Mouse (Mus musculus) urinary bladder, postnatal 25 days (tissue): ENCODE results near the gene Syt16.

ENCODE experiments used
- DNase-seq: peaks from one replicate; pipeline ENCODE4 v3.0.0; 2022; ENCODE audit warnings: low spot score

Gene Syt16

GRCm38 (mm10) chr12:74105811-74106513, 108.5 kb downstream of the Syt16 start:
- no peak for DNase-seq

- no peak for DNase-seq
Measured at GRCm38 (mm10) chr12:74108663-74109081, 111.2 kb downstream of the Syt16 start.

GRCm38 (mm10) chr12:74109462-74110068, 112.1 kb downstream of the Syt16 start:
- DNase-seq, result no peak

GRCm38 (mm10) chr12:74116825-74117224, 119.4 kb downstream of the Syt16 start:
- no peak for DNase-seq

- DNase-seq, result no peak
Measured at GRCm38 (mm10) chr12:74125796-74126195, 128.3 kb downstream of the Syt16 start.

- DNase-seq, result no peak
Measured at GRCm38 (mm10) chr12:74128229-74128628, 130.8 kb downstream of the Syt16 start.

- no peak for DNase-seq
Measured at GRCm38 (mm10) chr12:74131790-74132189, 134.3 kb downstream of the Syt16 start.

- no peak for DNase-seq
Measured at GRCm38 (mm10) chr12:74142147-74142546, 144.7 kb downstream of the Syt16 start.

GRCm38 (mm10) chr12:74144385-74144784, 146.9 kb downstream of the Syt16 start:
- DNase-seq, result no peak

GRCm38 (mm10) chr12:74160791-74161190, 163.3 kb downstream of the Syt16 start:
- DNase-seq, result no peak

GRCm38 (mm10) chr12:74163080-74163479, 165.6 kb downstream of the Syt16 start:
- no peak for DNase-seq

- DNase-seq, result no peak
Measured at GRCm38 (mm10) chr12:74171257-74171656, 173.8 kb downstream of the Syt16 start.

GRCm38 (mm10) chr12:74173902-74174301, 176.4 kb downstream of the Syt16 start:
- DNase-seq, result no peak

- no peak for DNase-seq
Measured at GRCm38 (mm10) chr12:74184596-74184995, 187.1 kb downstream of the Syt16 start.

GRCm38 (mm10) chr12:74188243-74188785, 190.9 kb downstream of the Syt16 start:
- no peak for DNase-seq

GRCm38 (mm10) chr12:74188815-74189214, 191.4 kb downstream of the Syt16 start:
- DNase-seq, result no peak

GRCm38 (mm10) chr12:74189840-74190239, 192.4 kb downstream of the Syt16 start:
- DNase-seq, result no peak

GRCm38 (mm10) chr12:74190297-74190696, 192.8 kb downstream of the Syt16 start:
- no peak for DNase-seq

- no peak for DNase-seq
Measured at GRCm38 (mm10) chr12:74192552-74192951, 195.1 kb downstream of the Syt16 start.

GRCm38 (mm10) chr12:74201410-74201809, 203.9 kb downstream of the Syt16 start:
- DNase-seq, result no peak

- no peak for DNase-seq
Measured at GRCm38 (mm10) chr12:74202431-74203042, 205.1 kb downstream of the Syt16 start.

GRCm38 (mm10) chr12:74212156-74212555, 214.7 kb downstream of the Syt16 start:
- no peak for DNase-seq

GRCm38 (mm10) chr12:74216103-74216728, 218.8 kb downstream of the Syt16 start:
- no peak for DNase-seq
